Mouse (Mus musculus) kidney, adult 11 months (tissue): ENCODE data around the gene Arnt2.

ENCODE experiments used
- DNase-seq: peaks from one replicate; pipeline ENCODE4 v3.0.0; 2022

Gene Arnt2

GRCm38 (mm10) chr7:84409896-84410521 lies at the start of gene Arnt2:
Arnt2 (minus strand) TSS chr7:84410176.
- DNase-seq, result peak; percentile 31

DNA sequence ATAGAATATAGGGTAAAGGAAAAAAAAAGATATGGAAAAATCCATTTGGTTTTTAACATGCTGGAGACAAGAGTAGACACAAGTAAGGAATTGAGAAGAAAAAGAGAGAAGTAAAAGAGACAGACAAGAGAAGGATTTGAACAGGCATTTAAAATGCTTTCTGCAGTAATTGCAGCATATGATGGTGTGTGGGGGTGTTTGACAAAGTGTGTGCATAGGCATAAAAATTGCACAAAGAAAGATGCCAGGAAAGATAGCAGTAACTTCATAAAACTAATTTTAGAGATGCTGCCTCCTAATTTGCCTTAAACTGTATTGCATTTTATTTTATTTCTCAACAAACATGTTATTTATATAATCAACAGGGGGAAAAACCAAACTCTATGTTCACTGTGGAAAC lies 41.7 kb upstream of the Arnt2 start:
- DNase-seq, result no peak

DNA sequence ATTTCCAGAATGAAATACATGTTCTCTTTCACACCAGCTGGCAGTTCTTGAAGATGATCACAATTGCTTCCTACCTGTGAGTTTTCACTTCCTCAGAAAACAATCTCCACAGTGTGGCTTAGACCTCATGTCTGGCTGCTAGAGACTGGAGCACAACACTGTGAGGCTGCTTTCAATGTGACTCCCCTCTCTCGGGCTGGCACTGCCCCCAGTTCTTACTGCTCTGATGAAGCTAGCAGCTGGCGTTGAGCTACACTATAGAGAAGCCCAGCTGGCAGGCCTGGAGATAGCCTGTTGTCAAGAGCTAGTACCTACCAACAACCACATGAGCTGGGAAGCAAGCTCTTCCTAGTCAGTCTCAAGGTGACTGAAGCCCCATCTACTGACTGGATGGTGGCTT lies 39.1 kb upstream of the Arnt2 start:
- no peak for DNase-seq

- no peak for DNase-seq
These were observed 38.5 kb upstream of the Arnt2 start for GRCm38 (mm10) chr7:84448512-84448911.

DNA sequence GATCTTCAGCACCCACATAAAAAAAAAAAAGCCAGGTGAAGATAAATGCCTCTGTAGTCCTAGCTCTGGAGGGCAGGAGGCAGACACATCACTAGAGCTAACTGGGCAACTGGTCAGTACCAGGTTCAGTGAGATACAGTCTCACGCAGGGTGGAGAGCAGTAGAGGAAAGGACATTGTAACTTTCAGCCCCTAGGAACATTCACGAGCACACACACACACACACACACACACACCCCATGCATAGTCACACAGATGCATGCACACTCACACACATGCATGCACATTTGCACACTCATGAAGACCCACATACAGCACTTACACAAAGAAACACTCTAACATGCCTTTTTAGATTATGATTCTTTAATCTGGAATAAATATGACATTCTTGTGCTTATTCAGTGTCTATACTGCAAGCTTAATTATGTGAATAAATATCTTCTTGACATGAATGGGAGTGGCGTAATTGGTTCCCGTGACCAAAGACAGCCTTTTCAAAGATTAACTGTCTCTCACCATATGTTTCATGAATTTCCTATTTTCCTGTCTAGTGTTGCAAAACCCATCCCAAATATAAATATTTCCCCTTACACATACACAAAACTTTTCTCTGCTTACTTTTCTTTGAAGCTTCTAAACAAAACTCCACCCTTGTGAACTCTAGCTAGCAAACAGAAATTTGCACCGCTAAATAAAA lies 37.9 kb upstream of the Arnt2 start:
- DNase-seq, result no peak

- DNase-seq, result peak; percentile 58
These were observed 37.1 kb upstream of the Arnt2 start for GRCm38 (mm10) chr7:84447060-84447459.

DNA sequence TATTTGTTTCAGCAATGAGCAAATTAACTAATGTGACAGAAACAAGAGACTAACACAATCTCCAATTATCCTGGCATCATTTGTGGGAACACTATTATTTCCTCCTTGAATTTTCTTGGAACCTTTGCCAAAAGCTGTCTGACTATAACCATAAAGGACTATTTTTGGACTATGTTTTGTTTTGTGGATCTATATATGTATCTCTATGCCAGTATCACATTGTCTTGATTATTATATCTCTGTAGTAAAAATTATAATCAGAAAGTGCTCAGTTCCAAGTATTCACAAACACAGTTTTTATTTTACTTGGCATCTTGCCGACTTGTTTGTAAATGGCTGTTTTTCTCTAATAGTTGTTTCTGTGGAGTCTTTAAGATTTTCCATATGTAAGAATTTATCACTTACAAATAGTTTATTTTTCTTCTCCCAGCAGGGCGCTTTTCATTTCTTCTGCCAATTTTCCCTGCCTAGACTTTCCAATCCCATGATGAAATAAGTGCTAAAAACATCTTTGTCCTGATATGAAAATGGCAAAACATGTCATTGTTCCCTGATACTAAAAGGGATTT lies 32.5 kb upstream of the Arnt2 start:
- no peak for DNase-seq

- no peak for DNase-seq
These were observed 29.6 kb upstream of the Arnt2 start for GRCm38 (mm10) chr7:84439606-84440005.

DNA sequence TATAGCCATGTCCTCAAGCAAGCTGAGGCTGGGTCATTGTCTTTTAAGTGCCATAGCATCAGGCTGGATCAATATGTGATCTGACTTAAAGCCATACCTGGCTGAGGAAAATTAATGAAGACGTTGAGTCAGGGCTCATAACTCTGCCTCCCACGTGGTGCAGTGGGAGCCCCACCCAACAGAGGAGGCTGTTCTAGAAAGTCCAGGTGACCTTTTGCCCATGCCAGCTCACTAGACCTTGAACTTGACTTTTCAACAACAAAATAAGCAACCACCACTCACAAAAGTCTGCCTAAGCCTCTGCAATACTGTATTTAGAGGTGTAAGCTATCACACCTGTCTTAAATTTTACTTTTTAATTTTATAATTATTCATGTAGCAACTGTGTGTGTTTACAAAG lies 24.9 kb upstream of the Arnt2 start:
- DNase-seq, result peak; percentile 41

DNA sequence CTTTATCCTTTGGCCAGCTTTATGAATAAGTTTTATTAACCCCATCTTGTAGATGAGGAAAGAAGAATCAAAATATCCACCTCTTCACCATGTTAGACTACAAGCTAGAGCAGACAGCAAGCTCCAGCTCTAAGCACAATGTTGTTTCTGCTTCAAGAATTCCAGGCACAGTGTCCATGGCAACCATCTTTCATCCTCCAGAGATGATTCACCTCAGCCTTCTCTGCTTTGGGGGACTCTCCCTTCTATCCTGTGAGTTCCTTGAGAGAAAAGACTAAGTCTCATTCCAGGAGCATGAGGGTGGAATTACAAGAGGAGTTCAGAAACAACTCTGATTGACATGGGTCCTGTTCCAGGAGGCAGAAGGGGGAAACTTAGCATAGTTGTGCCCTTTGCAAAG lies 22.2 kb upstream of the Arnt2 start:
- DNase-seq, result no peak

GRCm38 (mm10) chr7:84427221-84427620 lies 17.2 kb upstream of the Arnt2 start:
- peak; percentile 30 for DNase-seq

DNA sequence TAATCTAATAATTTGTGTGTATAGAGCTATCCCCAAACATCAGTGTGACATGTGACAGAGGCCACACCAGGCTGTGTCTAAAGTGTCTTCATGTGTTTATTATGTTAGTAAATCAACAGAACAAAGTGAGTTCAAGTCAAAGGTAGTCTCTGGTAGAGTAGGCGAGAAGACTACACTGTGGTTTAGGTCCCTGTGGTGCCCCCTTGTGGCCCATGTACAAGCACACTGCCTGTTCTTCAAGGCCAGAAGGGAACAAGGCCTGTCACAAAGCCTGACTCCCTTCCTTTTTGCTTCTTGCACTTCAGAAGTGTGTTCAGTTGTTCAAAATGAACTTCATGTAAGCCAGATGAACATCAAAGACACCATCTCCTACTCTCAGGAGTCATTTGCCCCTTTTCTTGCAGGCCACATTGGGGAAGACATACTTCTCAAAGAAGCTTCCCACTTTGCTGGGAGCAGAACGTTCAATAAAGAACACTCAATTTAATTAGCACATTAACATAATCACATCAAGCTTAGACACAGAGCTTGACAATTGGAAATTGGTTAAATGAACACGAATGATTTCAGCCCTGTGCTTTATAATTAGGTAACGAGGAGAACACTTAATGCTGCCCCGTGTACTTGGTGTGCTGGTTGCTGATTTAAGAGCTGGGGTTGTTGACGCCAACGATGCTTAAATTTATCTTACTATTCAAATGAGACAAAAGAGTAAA lies 14.9 kb upstream of the Arnt2 start:
- peak; percentile 52 for DNase-seq

GRCm38 (mm10) chr7:84421753-84422152 lies 11.8 kb upstream of the Arnt2 start:
- DNase-seq, result no peak

DNA sequence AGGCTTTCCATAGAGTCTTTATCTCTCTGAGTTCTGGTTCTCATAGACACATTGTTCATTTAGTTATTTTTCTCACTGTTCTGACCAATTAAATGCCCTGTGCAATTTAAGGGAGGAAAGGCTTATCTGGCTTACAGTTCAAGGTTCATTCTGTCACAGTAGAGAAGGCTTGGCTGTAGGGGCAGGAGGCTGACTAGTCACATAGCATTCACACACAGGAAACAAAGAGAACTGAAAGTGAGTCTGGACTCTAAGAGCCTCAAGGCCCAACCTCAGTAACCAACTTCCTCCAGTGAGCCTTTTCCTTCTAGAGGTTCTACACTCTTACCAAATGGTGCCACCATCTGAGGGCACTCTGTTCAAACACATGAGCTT lies 11.3 kb upstream of the Arnt2 start:
- DNase-seq, result no peak

- DNase-seq, result no peak
These were observed 10.8 kb upstream of the Arnt2 start for GRCm38 (mm10) chr7:84420581-84421290.

DNA sequence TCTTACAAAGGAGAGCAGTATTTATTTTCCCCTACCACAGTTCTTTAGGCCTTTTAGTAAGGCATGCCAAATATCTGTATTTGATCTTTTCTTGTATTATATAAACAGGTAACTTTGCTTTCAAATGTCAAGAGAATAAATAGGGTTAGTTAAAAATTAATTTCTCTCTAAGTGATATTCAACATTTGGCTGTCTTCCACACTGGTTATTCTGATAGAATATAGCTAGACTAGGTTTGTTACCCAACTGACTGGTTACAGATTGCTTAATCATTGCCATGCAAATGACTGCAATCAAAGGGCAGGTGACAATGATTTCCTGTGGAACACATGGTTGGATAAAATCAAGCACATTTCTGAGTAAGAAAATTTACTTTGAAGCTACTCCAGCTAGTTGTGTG lies 7.5 kb upstream of the Arnt2 start:
- DNase-seq, result peak; percentile 39

DNA sequence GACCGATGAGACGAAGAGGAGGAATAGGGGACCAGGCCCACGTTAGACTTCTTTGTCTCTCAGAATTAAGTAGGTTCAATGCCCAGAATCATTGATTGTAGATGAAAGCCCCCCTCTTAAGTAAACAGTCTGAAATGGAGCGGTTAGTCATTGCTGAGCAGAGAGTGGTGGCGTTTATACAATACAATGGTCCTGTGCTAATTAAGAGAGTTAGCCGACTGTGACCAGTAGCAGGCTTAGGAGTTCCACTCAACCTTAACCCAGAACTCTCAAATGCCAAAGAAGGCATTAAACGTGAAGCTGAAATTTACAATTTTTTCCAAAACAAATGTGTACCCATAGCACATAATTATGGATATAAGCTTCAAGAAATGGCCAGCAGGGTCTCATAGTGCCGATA lies 2.6 kb upstream of the Arnt2 start:
- no peak for DNase-seq

GRCm38 (mm10) chr7:84409241-84409895 lies 608 bp downstream of the Arnt2 start:
- DNase-seq, result peak; percentile 44

GRCm38 (mm10) chr7:84408282-84408681 lies 1.7 kb downstream of the Arnt2 start:
- no peak for DNase-seq

DNA sequence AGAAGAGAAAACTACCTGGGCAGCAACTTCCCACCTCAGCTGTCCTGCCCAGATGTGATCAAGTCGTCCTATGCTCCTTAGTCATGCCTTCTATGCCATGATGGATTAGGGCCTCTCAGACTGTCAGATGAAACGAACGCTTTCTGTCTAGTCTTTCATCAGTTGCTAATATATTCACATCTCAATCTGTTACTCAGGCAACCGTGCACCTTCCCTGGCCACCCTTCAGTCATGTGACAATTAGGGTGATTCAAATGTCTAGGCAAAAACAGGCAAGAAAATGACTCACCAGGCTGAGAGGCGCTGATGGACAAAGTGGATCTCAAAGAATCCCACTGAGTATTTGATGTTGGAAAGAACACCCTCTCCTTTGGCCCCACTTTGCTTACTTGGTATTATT lies 6.6 kb downstream of the Arnt2 start:
- no peak for DNase-seq

- DNase-seq, result no peak
These were observed 8.1 kb downstream of the Arnt2 start for GRCm38 (mm10) chr7:84401641-84402455.

GRCm38 (mm10) chr7:84397320-84397719 lies 12.7 kb downstream of the Arnt2 start:
- no peak for DNase-seq
